Mouse (Mus musculus): Measurements from ENCODE around the gene Aldh1a7. TPM values are rescaled to one million over a fixed set of nuclear protein-coding genes. Genes with fewer than 3 reads are reported as not detected.

Aldh1a7 gene
- total RNA-seq, 2 experiments from 2014 or later, result 0.43 to 0.51 TPM

- no peak for DNase-seq (ENCODE audit: low spot score in 2 of 2)
These were observed 83.0 kb downstream of the Aldh1a7 start for GRCm38 (mm10) chr19:20644346-20644745.

Other genes starting within 250 kb of the Aldh1a7 start
- gene Aldh1a1, start 234.8 kb downstream of the Aldh1a7 start, total RNA-seq (2021), result 10 to 100 TPM; 49.6 to 55.6 TPM
- gene Tmc1, start 226.6 kb upstream of the Aldh1a7 start, total RNA-seq (2021), result not detected